Mouse (Mus musculus) small intestine, adult 2 months (tissue): ENCODE measurements around the gene Zdhhc18. TPM values are rescaled to one million over a fixed set of nuclear protein-coding genes. Genes with fewer than 3 reads are reported as not detected.

Source experiments
- H3K27ac ChIP-seq: fragments of 200-500 bp; 2 replicates; pipeline ENCODE4 v1.5.1; 2012; ENCODE audit warnings: low read depth, low read length, control low read depth, inconsistent platforms; ENCODE audit not compliant: insufficient read depth
- H3K27me3 ChIP-seq: fragments of 200-500 bp; 2 replicates; pipeline ENCODE4 v1.6.1; 2012; ENCODE audit warnings: mild to moderate bottlenecking, moderate library complexity, low read length, inconsistent platforms; ENCODE audit not compliant: control insufficient read depth, insufficient read depth
- H3K36me3 ChIP-seq: fragments of 200-500 bp; 2 replicates; pipeline ENCODE4 v1.6.1; 2012; ENCODE audit warnings: mild to moderate bottlenecking, low read length, control low read depth, inconsistent platforms; ENCODE audit not compliant: control insufficient read depth, insufficient read depth
- H3K4me1 ChIP-seq: fragments of 200-500 bp; 2 replicates; pipeline ENCODE4 v1.6.1; 2012; ENCODE audit warnings: low read length, inconsistent platforms, mixed read lengths; ENCODE audit not compliant: control insufficient read depth, insufficient read depth, insufficient read length
- H3K4me3 ChIP-seq: fragments of 200-500 bp; 2 replicates; pipeline ENCODE4 v1.5.1; 2012; ENCODE audit warnings: low read depth, mild to moderate bottlenecking, control low read depth, inconsistent platforms, low read length, moderate library complexity
- CTCF ChIP-seq: fragments of 200-500 bp; IDR thresholded peaks from 2 replicates; pipeline ENCODE4 v1.5.1; 2012; ENCODE audit warnings: low read depth, mild to moderate bottlenecking, control low read depth, inconsistent platforms, low read length, moderate library complexity, mixed read lengths; ENCODE audit not compliant: insufficient replicate concordance, insufficient read length; ENCODE audit errors: extremely low read depth
- POLR2A ChIP-seq: fragments of 200-500 bp; IDR thresholded peaks from 2 replicates; pipeline ENCODE4 v1.6.1; 2012; ENCODE audit warnings: low read depth, mild to moderate bottlenecking, control low read depth, inconsistent platforms, low read length, moderate library complexity
- WGBS: fragments of 180-500 bp; shearing (Covaris S2); methylation state at CpG from one replicate; pipeline ENCODE4 v1.1.7; 2018; 5-methylcytosine and 5-hydroxymethylcytosine counted together
- polyA plus RNA-seq: library from polyadenylated mRNA; depleted of rRNA; stranded (reverse); fragments of >200 nt; gene quantifications from 2 replicates; pipeline ENCODE4 v1.2.3, GENCODE M21; 2012

Gene Zdhhc18
- polyA plus RNA-seq, 1 experiment: 36.7 TPM

GRCm38 (mm10) chr4:133628517-133628916, 21.4 kb downstream of the Zdhhc18 start:
- Histone ChIP-seq H3K27ac (no peak overlapping the region), H3K36me3 (peaks cover 18% of the 10 kb centered on the region), H3K4me1 (peaks cover 21% of the 10 kb centered on the region), H3K4me3 (no peak overlapping the region), H3K27me3 (no peaks in the 10 kb centered on the region)
- 80% methylated on average over 2 of the region's 2 CpGs for WGBS
- TF ChIP-seq CTCF (no peak), POLR2A (no peak)

- Histone ChIP-seq H3K4me3 (no peak overlapping the region), H3K4me1 (peaks cover 15% of the 10 kb centered on the region), H3K27ac (no peak overlapping the region; the same call in 1 of the 2 replicates), H3K27me3 (no peaks in the 10 kb centered on the region), H3K36me3 (peaks cover 18% of the 10 kb centered on the region)
- 89% methylated on average over 14 of the region's 14 CpGs for WGBS
- TF ChIP-seq CTCF: no peak
- TF ChIP-seq POLR2A: no peak
These were observed 22.9 kb downstream of the Zdhhc18 start for GRCm38 (mm10) chr4:133627039-133627438.

GRCm38 (mm10) chr4:133626621-133627020, 23.3 kb downstream of the Zdhhc18 start:
- H3K27ac ChIP-seq: peak overlapping the region; percentile 81; the same call in 1 of the 2 replicates
- peaks cover 13% of the 10 kb centered on the region for H3K4me1 ChIP-seq
- peaks cover 18% of the 10 kb centered on the region for H3K36me3 ChIP-seq
- H3K4me3 ChIP-seq: no peak overlapping the region
- WGBS: 89% methylated on average over 9 of the region's 9 CpGs
- H3K27me3 ChIP-seq: no peaks in the 10 kb centered on the region
- TF ChIP-seq POLR2A (no peak), CTCF (no peak)

GRCm38 (mm10) chr4:133626221-133626620, 23.7 kb downstream of the Zdhhc18 start:
- Histone ChIP-seq H3K36me3 (peaks cover 18% of the 10 kb centered on the region), H3K4me3 (no peak overlapping the region), H3K27ac (peak overlapping the region; percentile 81), H3K27me3 (no peaks in the 10 kb centered on the region), H3K4me1 (peaks cover 11% of the 10 kb centered on the region)
- TF ChIP-seq CTCF (no peak), POLR2A (no peak)
- WGBS: 75% methylated on average over 5 of the region's 5 CpGs

GRCm38 (mm10) chr4:133625621-133626071, 24.3 kb downstream of the Zdhhc18 start:
- WGBS: 69% methylated on average over 11 of the region's 11 CpGs
- Histone ChIP-seq H3K27me3 (no peaks in the 10 kb centered on the region), H3K27ac (peak overlapping the region; percentile 81), H3K4me1 (peaks cover 13% of the 10 kb centered on the region), H3K4me3 (no peak overlapping the region), H3K36me3 (peaks cover 18% of the 10 kb centered on the region)
- no peak for TF ChIP-seq CTCF
- peak; percentile 14; the same call in 1 of the 2 replicates for TF ChIP-seq POLR2A

GRCm38 (mm10) chr4:133624830-133625229, 25.1 kb downstream of the Zdhhc18 start:
- TF ChIP-seq POLR2A: no peak
- TF ChIP-seq CTCF: no peak
- H3K4me1 ChIP-seq: peaks cover 16% of the 10 kb centered on the region
- H3K27me3 ChIP-seq: no peaks in the 10 kb centered on the region
- H3K27ac ChIP-seq: peak overlapping the region; percentile 81; the same call in 1 of the 2 replicates
- WGBS: 84% methylated on average over 7 of the region's 7 CpGs
- peaks cover 18% of the 10 kb centered on the region for H3K36me3 ChIP-seq
- H3K4me3 ChIP-seq: no peak overlapping the region

GRCm38 (mm10) chr4:133622161-133622695, 27.7 kb downstream of the Zdhhc18 start:
- H3K27ac ChIP-seq: peak overlapping the region; percentile 17; the same call in 1 of the 2 replicates
- no peak overlapping the region for H3K4me3 ChIP-seq
- peaks cover 19% of the 10 kb centered on the region for H3K36me3 ChIP-seq
- peaks cover 20% of the 10 kb centered on the region for H3K4me1 ChIP-seq
- no peaks in the 10 kb centered on the region for H3K27me3 ChIP-seq
- 77% methylated on average over 11 of the region's 11 CpGs for WGBS
- TF ChIP-seq CTCF (no peak), POLR2A (no peak)
